25 mouse cellular contexts compared by ENCODE assay signal in the genomic region with DNA sequence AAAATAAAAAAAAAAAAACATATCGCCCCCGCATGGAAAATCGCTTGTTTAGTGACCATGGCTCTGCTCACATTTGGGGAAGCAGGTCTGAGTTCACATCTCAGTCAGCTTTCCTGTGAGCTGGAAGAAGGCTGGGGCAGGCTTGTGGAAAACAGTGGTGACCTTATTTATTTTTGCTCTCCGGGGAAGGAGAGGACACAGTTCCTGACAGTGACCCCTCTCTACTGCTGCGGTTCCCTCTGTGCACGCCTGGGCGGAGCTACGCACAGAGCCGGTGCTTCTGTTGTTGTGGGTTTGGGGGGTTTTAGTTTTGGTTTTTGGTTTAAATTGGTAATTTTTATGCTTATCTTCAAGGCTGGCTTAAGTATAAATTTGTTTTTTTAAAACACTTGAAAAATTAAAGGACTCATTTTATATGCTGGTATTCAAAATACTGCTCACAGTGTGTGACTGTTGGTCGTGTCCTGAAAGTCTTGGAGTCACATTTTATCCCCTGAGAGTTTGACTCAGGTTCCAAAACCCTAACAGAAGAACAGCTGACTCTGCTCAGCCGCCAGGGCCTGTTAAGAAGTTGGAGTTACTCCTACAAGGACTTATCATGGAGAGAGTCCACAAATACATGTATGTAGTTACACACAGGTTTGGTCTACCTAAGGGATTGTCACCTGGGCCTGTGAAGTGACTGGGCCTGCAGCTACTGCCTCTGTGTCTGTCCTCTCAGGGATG.
DNase-seq lines count a peak whose midpoint lies in the region; ATAC-seq lines count a peak whose summit lies in the region.
"Had no signal": no experiment of that assay in that cellular context is flagged by ENCODE, and none has a peak within 500 bp of the region (broad histone marks: within the 10 kb centered on the region; RNA-seq: fewer than 3 reads in every experiment).

No protein-coding gene starts in this region.

- ATAC-seq in heart, embryonic 11.5 days (replicated peaks; ENCODE audit: insufficient number of reproducible peaks, low FRiP score, low TSS enrichment), result no peak
- no peak for ATAC-seq in heart, embryonic 16.5 days (replicated peaks; ENCODE audit: extremely low read depth, insufficient read depth, low FRiP score)
- ATAC-seq: activated CD4-positive, CD25-positive, alpha-beta regulatory T cell, adult 4 months; forebrain, embryonic 15.5 days; hindbrain, postnatal 0 days; inflammation-experienced regulatory T-cells, adult 6 months; intestine, embryonic 16.5 days had no signal

- H3K4me1 ChIP-seq in heart, embryonic 10.5 days, result 0 out of 2 replicates have a peak, but pooled peaks cover 4% of the 10 kb centered on the region
- no peaks in the 10 kb centered on the region for H3K4me1 ChIP-seq in heart, embryonic 11.5 days (ENCODE audit: control insufficient read depth, insufficient read depth, low read length)
- no peaks in the 10 kb centered on the region for H3K4me1 ChIP-seq in heart, embryonic 16.5 days (ENCODE audit: control insufficient read depth, insufficient read depth, low read length)
- H3K4me1 ChIP-seq: embryonic facial prominence, embryonic 13.5 days; forebrain, embryonic 12.5 days; forebrain, embryonic 15.5 days; heart, embryonic 15.5 days had no signal

- no peak overlapping the region for H3K4me3 ChIP-seq in heart, embryonic 10.5 days
- H3K4me3 ChIP-seq in heart, embryonic 11.5 days (ENCODE audit: low read depth, low read length), result no peak overlapping the region
- no peak overlapping the region for H3K4me3 ChIP-seq in heart, embryonic 16.5 days (ENCODE audit: low read length)
- H3K4me3 ChIP-seq: embryonic facial prominence, embryonic 13.5 days; erythroblast, embryonic 14.5 days; forebrain, embryonic 12.5 days; forebrain, embryonic 15.5 days; heart, embryonic 15.5 days had no signal

- H3K36me3 ChIP-seq in heart, embryonic 10.5 days, result peaks cover 76% of the 10 kb centered on the region
- peaks cover 31% of the 10 kb centered on the region for H3K36me3 ChIP-seq in heart, embryonic 11.5 days (ENCODE audit: control insufficient read depth, insufficient read depth, low read length)
- H3K36me3 ChIP-seq in heart, embryonic 16.5 days (ENCODE audit: control insufficient read depth, insufficient read depth), result peaks cover 29% of the 10 kb centered on the region

- no peaks in the 10 kb centered on the region for H3K27me3 ChIP-seq in heart, embryonic 10.5 days (ENCODE audit: insufficient read depth, poor library complexity, severe bottlenecking)
- no peaks in the 10 kb centered on the region for H3K27me3 ChIP-seq in heart, embryonic 11.5 days (ENCODE audit: control insufficient read depth, insufficient read depth, low read length)
- no peaks in the 10 kb centered on the region for H3K27me3 ChIP-seq in heart, embryonic 16.5 days (ENCODE audit: control insufficient read depth, insufficient read depth, low read length)
- H3K27me3 ChIP-seq: embryonic facial prominence, embryonic 13.5 days; forebrain, embryonic 12.5 days; forebrain, embryonic 15.5 days; heart, embryonic 15.5 days had no signal

- no peaks in the 10 kb centered on the region for H3K9me3 ChIP-seq in heart, embryonic 10.5 days
- no peaks in the 10 kb centered on the region for H3K9me3 ChIP-seq in heart, embryonic 11.5 days (replicated peaks; ENCODE audit: control insufficient read depth, low read length)
- H3K9me3 ChIP-seq in heart, embryonic 16.5 days (replicated peaks; ENCODE audit: control insufficient read depth, low read length), result no peaks in the 10 kb centered on the region
- H3K9me3 ChIP-seq: embryonic facial prominence, embryonic 13.5 days; forebrain, embryonic 12.5 days; forebrain, embryonic 15.5 days; heart, embryonic 15.5 days had no signal

- WGBS in heart, embryonic 10.5 days, result 89% methylated on average over 11 of the region's 11 CpGs
- 89% methylated on average over 11 of the region's 11 CpGs for WGBS in heart, embryonic 11.5 days (ENCODE audit: insufficient replicate concordance)
- 81% methylated on average over 11 of the region's 11 CpGs for WGBS in heart, embryonic 16.5 days

- no peak overlapping the region for H3K27ac ChIP-seq in heart, embryonic 10.5 days
- no peak overlapping the region for H3K27ac ChIP-seq in heart, embryonic 11.5 days (ENCODE audit: low read depth, low read length)
- H3K27ac ChIP-seq in heart, embryonic 16.5 days (ENCODE audit: low read length), result 0 out of 2 replicates have a peak overlapping the region, but pooled peaks have one; percentile 28
- H3K27ac ChIP-seq: embryonic facial prominence, embryonic 13.5 days; forebrain, embryonic 12.5 days; forebrain, embryonic 15.5 days; heart, embryonic 15.5 days; hindbrain, embryonic 14.5 days; hindbrain, postnatal 0 days had no signal

- DNase-seq in heart, adult 11 months, result peak; percentile 95
- no peak for DNase-seq in heart, embryonic 10.5 days (ENCODE audit: low spot score)
- peak; percentile 46 for DNase-seq in heart, adult 8-10 months (ENCODE audit: low spot score)
- DNase-seq in skeletal muscle tissue, adult 2 months (ENCODE audit: low read depth, low spot score), result peak; percentile 14
- DNase-seq in gastrocnemius, postnatal 4 days (ENCODE audit: low spot score in 2 of 2), result no peak
- DNase-seq in cerebellum, adult 8-10 months, result no peak
- DNase-seq: adrenal gland, adult 8-10 months; adrenal gland, postnatal 25 days; cerebellum, adult 18-20 months; cerebellum, adult 9-11 months; cerebellum, postnatal 25 days; gastrocnemius, postnatal 25 days; kidney, adult 18-20 months had no signal

- no peak overlapping the region for H3K9ac ChIP-seq in heart, embryonic 11.5 days (ENCODE audit: low read depth, low read length)
- H3K9ac ChIP-seq in heart, embryonic 16.5 days (ENCODE audit: low read length), result no peak overlapping the region
- H3K9ac ChIP-seq: embryonic facial prominence, embryonic 13.5 days; forebrain, embryonic 12.5 days; forebrain, embryonic 15.5 days; heart, embryonic 15.5 days; hindbrain, embryonic 14.5 days had no signal

- no peak overlapping the region for H3K4me2 ChIP-seq in heart, embryonic 11.5 days
- no peak overlapping the region for H3K4me2 ChIP-seq in heart, embryonic 16.5 days (ENCODE audit: low read depth, low read length)
- H3K4me2 ChIP-seq: embryonic facial prominence, embryonic 13.5 days; forebrain, embryonic 12.5 days; forebrain, embryonic 15.5 days; heart, embryonic 15.5 days; hindbrain, embryonic 14.5 days had no signal

Comparison
In these comparisons a context has a peak if more than half of its experiments do, and no peak if none do; other contexts are left out.
1. DNase-seq: peak in heart, adult 11 months (single experiment), heart, adult 8-10 months (single experiment) and skeletal muscle tissue, adult 2 months (single experiment); none in heart, embryonic 10.5 days (single experiment), gastrocnemius, postnatal 4 days (0 of 2) and cerebellum, adult 8-10 months (single experiment).